Mouse (Mus musculus) splenic B cell, adult 2 months (primary cell): ENCODE measurements around the gene Dlgap1.

Experiments
- DNase-seq: peaks from one replicate; pipeline ENCODE4 v3.0.0-alpha.2; 2011; ENCODE audit warnings: low read depth, low spot score
- H3K27me3 ChIP-seq: 2 replicates; pipeline ENCODE4 v1.6.1; 2012; ENCODE audit warnings: mild to moderate bottlenecking, low read length, moderate library complexity, mixed read lengths; ENCODE audit not compliant: control insufficient read depth, poor library complexity, insufficient read depth, severe bottlenecking
- H3K36me3 ChIP-seq: 2 replicates; pipeline ENCODE4 v1.6.1; 2012; ENCODE audit warnings: mild to moderate bottlenecking, low read length, moderate library complexity, mixed read lengths; ENCODE audit not compliant: control insufficient read depth, poor library complexity, insufficient read depth, severe bottlenecking

Gene Dlgap1

GRCm38 (mm10) chr17:70735396-70735795 is 766.5 kb downstream of the Dlgap1 start:
- H3K36me3 ChIP-seq: no peaks in the 10 kb centered on the region
- no peaks in the 10 kb centered on the region for H3K27me3 ChIP-seq
- DNase-seq: no peak

- DNase-seq: no peak
- Histone ChIP-seq H3K36me3 (no peaks in the 10 kb centered on the region), H3K27me3 (no peaks in the 10 kb centered on the region)
Observed at GRCm38 (mm10) chr17:70737424-70737823, 768.6 kb downstream of the Dlgap1 start.

- DNase-seq: peak; percentile 62
- no peaks in the 10 kb centered on the region for H3K36me3 ChIP-seq
Observed at GRCm38 (mm10) chr17:70738168-70738854, 769.4 kb downstream of the Dlgap1 start.

GRCm38 (mm10) chr17:70739346-70739745 is 770.5 kb downstream of the Dlgap1 start:
- Histone ChIP-seq H3K27me3 (no peaks in the 10 kb centered on the region), H3K36me3 (no peaks in the 10 kb centered on the region)
- DNase-seq: no peak

More at GRCm38 (mm10) chr17:70738168-70738854, 769.4 kb downstream of the Dlgap1 start:
- H3K27me3 ChIP-seq: no peaks in the 10 kb centered on the region

- Histone ChIP-seq H3K36me3 (no peaks in the 10 kb centered on the region), H3K27me3 (no peaks in the 10 kb centered on the region)
- no peak for DNase-seq
Observed at GRCm38 (mm10) chr17:70741696-70742095, 772.8 kb downstream of the Dlgap1 start.

GRCm38 (mm10) chr17:70744570-70745153 is 775.8 kb downstream of the Dlgap1 start:
- H3K36me3 ChIP-seq: no peaks in the 10 kb centered on the region
- no peak for DNase-seq
- no peaks in the 10 kb centered on the region for H3K27me3 ChIP-seq

- no peak for DNase-seq
- no peaks in the 10 kb centered on the region for H3K27me3 ChIP-seq
- H3K36me3 ChIP-seq: no peaks in the 10 kb centered on the region
Observed at GRCm38 (mm10) chr17:70745385-70745784, 776.5 kb downstream of the Dlgap1 start.

GRCm38 (mm10) chr17:70746379-70747079 is 777.7 kb downstream of the Dlgap1 start:
- DNase-seq: peak; percentile 63
- H3K27me3 ChIP-seq: no peaks in the 10 kb centered on the region
- no peaks in the 10 kb centered on the region for H3K36me3 ChIP-seq

GRCm38 (mm10) chr17:70747731-70748475 is 779.0 kb downstream of the Dlgap1 start:
- DNase-seq: peak; percentile 21
- no peaks in the 10 kb centered on the region for H3K27me3 ChIP-seq
- H3K36me3 ChIP-seq: no peaks in the 10 kb centered on the region

- no peaks in the 10 kb centered on the region for H3K36me3 ChIP-seq
- DNase-seq: no peak
Observed at GRCm38 (mm10) chr17:70748476-70748830, 779.6 kb downstream of the Dlgap1 start.

GRCm38 (mm10) chr17:70748964-70749650 is 780.2 kb downstream of the Dlgap1 start:
- H3K27me3 ChIP-seq: no peaks in the 10 kb centered on the region
- H3K36me3 ChIP-seq: no peaks in the 10 kb centered on the region
- DNase-seq: no peak

More at GRCm38 (mm10) chr17:70748476-70748830, 779.6 kb downstream of the Dlgap1 start:
- no peaks in the 10 kb centered on the region for H3K27me3 ChIP-seq

- DNase-seq: no peak
- Histone ChIP-seq H3K36me3 (no peaks in the 10 kb centered on the region), H3K27me3 (no peaks in the 10 kb centered on the region)
Observed at GRCm38 (mm10) chr17:70750236-70751160, 781.6 kb downstream of the Dlgap1 start.

- no peak for DNase-seq
- no peaks in the 10 kb centered on the region for H3K27me3 ChIP-seq
Observed at GRCm38 (mm10) chr17:70751161-70751651, 782.3 kb downstream of the Dlgap1 start.

More at GRCm38 (mm10) chr17:70751161-70751651, 782.3 kb downstream of the Dlgap1 start:
- no peaks in the 10 kb centered on the region for H3K36me3 ChIP-seq
